Mouse (Mus musculus): ENCODE results near the gene Klb. TPM values are rescaled to one million over a fixed set of nuclear protein-coding genes. Genes with fewer than 3 reads are reported as not detected.

Gene Klb
- total and polyA plus RNA-seq, 3 experiments: not detected

DNA sequence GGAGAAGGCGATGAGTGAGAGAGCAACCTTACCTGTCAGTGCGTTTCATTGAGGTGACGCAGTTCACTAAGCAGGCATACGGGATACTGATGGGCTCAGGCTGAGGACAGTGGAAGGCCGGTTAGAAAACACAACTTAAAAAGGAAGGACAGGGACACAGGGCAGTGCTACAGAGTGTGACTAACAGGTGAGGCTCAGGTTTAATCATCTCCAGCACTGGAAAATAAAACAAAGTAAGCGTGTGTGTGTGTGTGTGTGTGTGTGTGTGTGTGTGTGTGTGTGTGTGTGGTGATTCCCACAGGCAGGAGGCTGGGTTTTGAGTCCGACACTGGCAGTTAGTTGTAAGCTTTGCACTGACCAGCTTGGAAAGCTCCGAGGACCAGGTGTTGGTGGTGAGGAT, 74.7 kb downstream of the Klb start:
- Histone ChIP-seq H3K9ac (ENCODE audit: insufficient read depth, low read depth) (no peak overlapping the region), H3K4me1 (ENCODE audit: control insufficient read depth in 1 of 2, insufficient read depth in 2 of 2) (peaks cover 0 to 18% of the 10 kb centered on the region in 2 experiments; a peak in 2 of 4 replicates), H3K4me3 (replicated peaks in 1 of 3; ENCODE audit: low read depth in 2 of 3, low read length in 2 of 3, poor library complexity in 1 of 3) (no peak overlapping the region), H3K4me2 (ENCODE audit: insufficient read depth, low read depth, poor library complexity, severe bottlenecking) (no peak overlapping the region), H3K9me3 (replicated peaks; ENCODE audit: low read length) (no peaks in the 10 kb centered on the region), H3K36me3 (replicated peaks in 1 of 2; ENCODE audit: control insufficient read depth in 1 of 2, insufficient read depth in 1 of 2, low read length in 1 of 2) (peaks cover 12 to 62% of the 10 kb centered on the region in 2 experiments), H3K27me3 (replicated peaks) (no peaks in the 10 kb centered on the region), H3K79me2 (replicated peaks; ENCODE audit: control insufficient read depth, extremely low read depth, insufficient read depth, poor library complexity, severe bottlenecking) (no peaks in the 10 kb centered on the region), H3K27ac (ENCODE audit: insufficient read depth, low read depth) (no peak overlapping the region)
- DNase-seq (ENCODE audit: extremely low read depth): no peak
- in situ Hi-C loops (cut with MboI; ENCODE audit: low pct_ligation_motif_present, low pct_unique_long_range_greater_than_20kb, low sequenced_read_pairs): no loop called here
- no peak for TF ChIP-seq MAX (IDR thresholded peaks at IDR 0.05; ENCODE audit: low read length)
- dilution Hi-C loops (cut with MboI; ENCODE audit: extremely low pct_ligation_motif_present, extremely low pct_unique_long_range_greater_than_20kb, low sequenced_read_pairs): no loop called here

GRCm38 (mm10) chr5:65424215-65424614, 76.1 kb downstream of the Klb start:
- Histone ChIP-seq H3K79me2 (replicated peaks; ENCODE audit: control insufficient read depth, extremely low read depth, insufficient read depth, poor library complexity, severe bottlenecking) (no peaks in the 10 kb centered on the region), H3K27me3 (replicated peaks) (no peaks in the 10 kb centered on the region), H3K9me3 (replicated peaks; ENCODE audit: low read length) (no peaks in the 10 kb centered on the region), H3K4me1 (ENCODE audit: control insufficient read depth in 1 of 2, insufficient read depth in 2 of 2) (peaks cover 0 to 14% of the 10 kb centered on the region in 2 experiments; a peak in 2 of 4 replicates), H3K4me2 (ENCODE audit: insufficient read depth, low read depth, poor library complexity, severe bottlenecking) (no peak overlapping the region), H3K4me3 (replicated peaks in 1 of 3; ENCODE audit: low read depth in 2 of 3, low read length in 2 of 3, poor library complexity in 1 of 3) (no peak overlapping the region), H3K27ac (ENCODE audit: insufficient read depth, low read depth) (no peak overlapping the region), H3K36me3 (replicated peaks in 1 of 2; ENCODE audit: control insufficient read depth in 1 of 2, insufficient read depth in 1 of 2, low read length in 1 of 2) (peaks cover 9 to 63% of the 10 kb centered on the region in 2 experiments), H3K9ac (ENCODE audit: insufficient read depth, low read depth) (no peak overlapping the region)
- dilution Hi-C loops (cut with MboI; ENCODE audit: extremely low pct_ligation_motif_present, extremely low pct_unique_long_range_greater_than_20kb, low sequenced_read_pairs): no loop called here
- TF ChIP-seq MYC (IDR thresholded peaks at IDR 0.05; ENCODE audit: low read depth, low read length) (no peak), ELF1 (IDR thresholded peaks at IDR 0.05; ENCODE audit: low read depth, low read length) (no peak), SIN3A (IDR thresholded peaks at IDR 0.05; ENCODE audit: low read length) (no peak), GABPA (IDR thresholded peaks at IDR 0.05; ENCODE audit: insufficient replicate concordance, low read depth, low read length) (no peak), MAZ (IDR thresholded peaks at IDR 0.05; ENCODE audit: low read depth, low read length) (no peak), NELFE (IDR thresholded peaks at IDR 0.05; ENCODE audit: low read depth, low read length) (no peak), RCOR1 (conservative IDR thresholded peaks at IDR 0.05; ENCODE audit: low read depth, low read length) (no peak), MEF2A (IDR thresholded peaks at IDR 0.05; ENCODE audit: borderline replicate concordance, low read depth, low read length) (no peak), SMC3 (IDR thresholded peaks at IDR 0.05; ENCODE audit: low read depth, low read length) (no peak), HCFC1 (IDR thresholded peaks at IDR 0.05; ENCODE audit: low read depth, low read length) (no peak), JUND (conservative IDR thresholded peaks at IDR 0.05; ENCODE audit: low read depth, low read length) (no peak), KAT2A (IDR thresholded peaks at IDR 0.05; ENCODE audit: insufficient replicate concordance, low read length) (no peak), PAX5 (IDR thresholded peaks at IDR 0.05; ENCODE audit: low read length) (no peak), MAFK (IDR thresholded peaks at IDR 0.05; ENCODE audit: insufficient replicate concordance, low read length) (no peak), ETS1 (conservative IDR thresholded peaks at IDR 0.05; ENCODE audit: low read depth, low read length) (no peak)
- DNase-seq (ENCODE audit: extremely low read depth): no peak
- in situ Hi-C loops (cut with MboI; ENCODE audit: low pct_ligation_motif_present, low pct_unique_long_range_greater_than_20kb, low sequenced_read_pairs): no loop called here
